Mouse (Mus musculus) left cerebral cortex, postnatal 10 days (tissue): ENCODE measurements around the gene Marcks. TPM values are rescaled to one million over a fixed set of nuclear protein-coding genes. Genes with fewer than 3 reads are reported as not detected.

Source experiments
- DNase-seq, 2 experiments: peaks; one replicate each; pipeline ENCODE4 v3.0.0; 2021 to 2022; ENCODE audit warnings: low spot score in 2 of 2, mixed read lengths in 1 of 2; ENCODE audit errors: extremely low spot score in 1 of 2
- intact Hi-C: fragments of 180-260 bp; cut with DNase I; formaldehyde crosslinking; loops from one replicate; pipeline ENCODE4 v1.15.1; 2025
- total RNA-seq, 2 experiments: library from RNA; stranded (reverse); gene quantifications; 2 replicates each; pipeline ENCODE4 v1.2.3; 2021

The Marcks gene
- 100 to 1,000 TPM; 342 to 346 TPM for total RNA-seq

DNA sequence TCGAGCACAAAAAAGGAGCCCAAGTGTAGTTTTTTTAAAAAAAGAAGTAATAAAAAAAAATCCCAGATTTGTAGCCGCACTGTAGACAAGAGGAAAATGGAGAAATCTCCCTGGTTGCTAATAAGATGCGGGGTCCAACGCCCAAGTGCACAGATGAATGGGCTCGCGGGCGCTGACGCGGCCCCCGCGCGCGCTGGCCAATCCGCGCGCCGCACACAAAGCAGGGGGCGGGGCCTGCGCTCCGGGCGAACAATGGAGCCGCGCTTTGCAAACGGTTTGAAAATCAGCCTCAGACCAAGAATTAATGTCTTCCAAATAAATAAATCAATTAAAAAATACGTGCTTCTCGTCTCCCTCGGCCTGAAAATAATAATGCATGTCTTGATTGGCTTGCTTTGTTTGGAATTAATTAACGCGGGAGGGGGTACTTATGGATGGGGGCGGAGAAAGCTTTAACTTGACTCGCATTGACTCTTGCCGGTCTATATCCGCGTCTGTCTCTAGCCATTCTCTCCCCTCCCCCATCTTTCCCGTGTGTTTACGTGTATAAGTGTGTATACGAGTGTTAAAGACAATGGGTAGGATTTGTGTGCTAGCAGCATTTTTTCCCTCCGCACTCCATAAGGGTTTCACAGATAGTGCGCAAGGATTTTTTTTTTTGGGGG, at the start of gene Marcks:
TSS of gene Marcks (minus strand) at position 143 of the 665 bp plus-strand sequence.
- DNase-seq: peak; percentile 92 to 95
- intact Hi-C loops: loop anchor here (5.0 to 10.0 kb wide), 9 partner anchors 67 to 1896 kb away; no protein-coding TSS in a partner anchor

DNA sequence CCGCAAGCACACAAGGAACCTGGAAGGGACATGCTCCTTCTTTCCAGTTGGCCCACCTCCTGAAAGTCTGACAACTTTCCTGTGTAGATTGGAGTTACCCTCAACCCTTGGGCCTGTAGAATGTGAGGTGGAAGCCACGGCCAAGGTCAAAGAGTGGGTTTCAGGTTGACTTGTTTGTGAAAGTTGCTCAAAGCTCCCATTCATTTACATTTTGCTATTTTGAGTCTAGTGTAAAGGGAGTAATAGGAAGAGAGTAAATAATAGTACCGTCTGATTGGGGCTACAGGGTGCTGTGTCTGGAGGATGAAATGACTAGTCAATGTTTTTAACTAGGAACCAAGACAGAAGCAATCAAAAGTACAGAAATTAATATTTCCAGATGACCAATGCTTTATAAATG, 38.4 kb upstream of the Marcks start:
- DNase-seq: no peak
- intact Hi-C loops: no loop called here

DNA sequence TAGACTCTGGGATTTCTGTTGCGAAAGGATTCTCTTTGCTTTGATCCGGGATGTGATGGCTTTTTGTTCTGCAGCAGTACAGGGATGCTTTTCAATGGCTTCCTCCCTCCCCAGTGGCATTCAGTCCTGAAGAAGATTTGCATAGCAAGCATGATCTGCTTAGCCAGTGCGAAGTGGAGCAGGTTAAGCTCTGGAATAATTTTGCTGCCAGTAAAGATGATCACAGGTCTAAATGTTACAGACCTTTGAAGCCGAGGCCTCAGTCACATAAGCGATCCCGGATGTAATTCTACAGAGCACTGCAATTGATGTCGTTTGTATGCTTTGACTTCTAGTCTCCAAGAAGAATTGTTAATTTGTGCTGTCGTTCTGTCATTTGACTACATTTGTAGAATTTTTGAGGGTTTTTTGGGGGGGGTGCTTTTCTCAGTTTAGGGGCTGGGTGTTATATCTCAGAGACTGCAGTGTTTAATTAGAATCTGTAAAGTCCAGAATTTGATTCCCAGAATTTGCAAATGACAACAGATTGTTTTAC, 33.8 kb upstream of the Marcks start:
- intact Hi-C loops: no loop called here
- DNase-seq: no peak

DNA sequence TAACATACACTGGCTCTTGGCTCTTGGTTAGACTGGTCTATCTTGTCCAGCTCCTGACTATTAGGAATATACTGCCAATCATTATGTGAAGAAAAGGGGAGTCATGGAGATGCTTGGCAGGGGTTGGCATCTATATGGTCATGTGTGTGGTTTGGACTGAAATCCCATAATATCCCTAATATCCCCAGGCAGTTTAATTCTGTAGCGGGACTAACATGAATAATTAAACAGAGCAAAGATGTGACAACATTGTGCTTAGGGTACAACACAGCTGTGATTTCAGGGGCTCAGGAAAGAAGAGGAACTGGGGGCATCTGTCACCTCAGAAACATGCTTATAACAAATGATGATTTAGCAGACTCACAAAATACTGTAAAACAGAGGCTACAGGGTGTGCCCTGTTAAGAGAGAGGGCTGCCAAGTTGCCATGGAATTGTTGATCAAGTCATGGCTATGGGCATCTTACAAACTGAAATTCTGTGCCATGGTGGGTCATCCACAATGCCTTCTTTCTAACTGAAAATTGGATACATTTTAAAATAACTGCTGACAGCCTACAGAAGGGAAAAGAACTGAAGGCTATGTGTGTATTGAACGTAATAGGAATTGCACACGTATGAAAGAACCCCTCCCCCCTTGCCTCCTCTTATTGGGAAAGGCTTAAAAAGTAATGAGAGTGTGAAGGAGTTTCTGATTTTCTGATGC, 33.1 kb upstream of the Marcks start:
- intact Hi-C loops: no loop called here
- no peak for DNase-seq

DNA sequence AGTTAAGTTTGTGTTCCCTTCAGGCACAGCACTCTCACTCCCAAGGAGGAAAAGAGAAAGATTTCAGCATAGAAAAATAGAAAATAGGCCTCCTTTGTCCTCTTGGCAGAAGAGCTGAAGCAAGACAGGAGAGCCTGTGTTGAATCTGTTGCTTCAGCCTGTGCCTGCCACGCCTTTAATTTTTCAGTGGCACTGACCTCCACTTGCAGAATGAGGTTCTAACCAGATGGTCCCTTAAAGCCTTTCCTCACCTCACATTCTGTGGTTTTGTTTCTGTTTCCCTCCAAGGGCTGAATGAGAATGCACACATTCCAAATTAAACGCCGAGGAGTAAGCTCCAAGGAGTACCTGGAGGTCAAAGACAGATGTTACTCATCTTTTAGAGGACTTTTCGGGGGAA, 32.2 kb upstream of the Marcks start:
- intact Hi-C loops: no loop called here

DNA sequence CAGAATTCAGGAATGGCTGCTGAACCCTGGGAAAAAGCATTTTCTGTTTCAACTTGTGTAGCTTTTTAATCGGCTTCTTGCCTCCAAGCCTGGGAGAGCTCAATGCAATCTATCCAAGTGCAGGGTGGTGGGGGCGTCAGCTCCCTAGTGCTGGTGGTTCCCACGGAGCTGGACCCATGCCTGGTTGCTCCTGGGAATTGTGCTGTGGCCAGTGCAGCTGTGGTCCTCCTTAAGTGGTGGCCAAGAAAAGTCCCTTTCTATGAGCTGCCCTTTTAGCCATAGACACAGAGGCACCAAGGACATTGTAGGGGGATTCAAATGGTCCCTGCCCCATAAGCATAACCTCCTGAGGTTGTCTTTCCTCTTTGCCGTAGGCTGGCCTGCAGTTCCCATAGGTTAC, 31.7 kb upstream of the Marcks start:
- peak; percentile 33 to 63 for DNase-seq
- intact Hi-C loops: no loop called here

More for the DNA sequence above, 32.2 kb upstream of the Marcks start:
- no peak for DNase-seq

DNA sequence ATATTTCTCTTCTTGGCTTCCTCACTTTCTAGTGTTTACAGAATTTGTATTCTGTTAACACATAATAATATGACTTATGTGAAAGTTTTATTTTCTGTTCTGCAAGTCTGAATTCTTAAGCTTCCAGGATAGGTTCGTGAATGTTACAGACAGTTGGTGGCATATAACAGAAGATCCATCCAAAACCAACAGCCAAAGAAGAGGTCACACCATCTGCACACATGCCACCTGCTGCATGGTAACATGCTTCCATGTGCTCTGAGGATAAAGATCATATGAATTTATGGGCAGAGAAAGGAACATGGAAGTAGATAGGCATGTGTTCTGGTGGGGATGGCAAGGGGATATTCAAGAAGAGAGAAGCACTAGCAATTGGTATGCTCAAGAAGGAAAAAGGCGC, 28.8 kb upstream of the Marcks start:
- intact Hi-C loops: no loop called here
- no peak for DNase-seq

DNA sequence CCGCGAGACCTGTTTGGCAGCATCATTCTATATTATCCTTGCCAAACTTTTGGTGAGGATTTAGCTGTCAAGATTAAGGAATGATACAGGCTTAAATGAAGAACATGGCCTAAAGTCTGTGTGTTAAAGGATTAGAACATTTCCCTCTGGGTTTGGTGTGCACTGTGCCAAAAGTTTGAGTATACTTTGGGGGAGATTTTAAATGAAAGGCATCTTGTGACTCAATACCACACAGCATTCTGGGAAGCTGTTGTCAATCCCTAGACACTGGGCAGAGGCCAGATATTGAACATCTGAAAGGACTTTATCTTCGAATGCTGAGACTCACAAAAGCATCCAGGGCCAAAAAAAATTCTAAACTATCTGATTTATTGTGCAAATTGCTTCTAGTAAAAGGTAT, 21.0 kb upstream of the Marcks start:
- no peak for DNase-seq
- intact Hi-C loops: no loop called here

DNA sequence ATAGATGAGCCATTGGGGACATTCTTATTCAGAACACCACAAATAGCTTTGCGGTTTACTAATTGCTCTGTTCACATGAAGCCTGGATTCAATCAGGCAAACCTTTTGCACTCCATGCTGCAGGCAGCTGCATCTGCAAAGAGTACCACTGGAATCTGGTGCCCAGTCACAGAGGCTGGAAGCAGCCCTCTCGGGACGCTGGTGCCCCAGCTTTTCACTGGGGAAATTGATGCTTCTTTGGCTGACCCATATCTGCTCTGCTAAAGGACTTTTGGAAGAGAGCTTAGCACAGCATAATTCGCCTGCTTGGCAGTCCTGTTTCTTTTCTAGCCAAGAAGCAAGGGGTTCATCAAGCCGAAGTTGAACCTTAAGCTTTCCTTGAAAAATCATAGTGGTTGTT, 18.4 kb upstream of the Marcks start:
- intact Hi-C loops: no loop called here
- DNase-seq: peak in 1 of 2 experiments; percentile 19

DNA sequence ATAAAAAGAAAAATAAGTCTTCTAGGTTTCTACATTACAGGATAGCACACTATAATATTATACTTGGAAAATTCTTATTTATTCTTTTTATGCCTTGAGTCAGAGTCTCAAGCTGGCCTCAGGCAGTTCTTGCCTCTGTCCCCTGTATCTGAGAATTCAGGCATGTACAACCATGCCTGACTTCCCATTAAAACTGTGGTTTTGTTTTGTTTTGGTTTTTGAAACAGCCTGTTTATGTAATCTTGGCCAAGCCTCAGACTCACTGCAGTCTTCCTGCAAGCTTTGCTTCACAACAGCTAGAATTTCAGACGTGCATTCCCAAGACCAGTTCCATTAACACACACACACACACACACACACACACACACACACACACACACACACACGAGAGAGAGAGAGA, 16.4 kb upstream of the Marcks start:
- no peak for DNase-seq
- intact Hi-C loops: no loop called here

DNA sequence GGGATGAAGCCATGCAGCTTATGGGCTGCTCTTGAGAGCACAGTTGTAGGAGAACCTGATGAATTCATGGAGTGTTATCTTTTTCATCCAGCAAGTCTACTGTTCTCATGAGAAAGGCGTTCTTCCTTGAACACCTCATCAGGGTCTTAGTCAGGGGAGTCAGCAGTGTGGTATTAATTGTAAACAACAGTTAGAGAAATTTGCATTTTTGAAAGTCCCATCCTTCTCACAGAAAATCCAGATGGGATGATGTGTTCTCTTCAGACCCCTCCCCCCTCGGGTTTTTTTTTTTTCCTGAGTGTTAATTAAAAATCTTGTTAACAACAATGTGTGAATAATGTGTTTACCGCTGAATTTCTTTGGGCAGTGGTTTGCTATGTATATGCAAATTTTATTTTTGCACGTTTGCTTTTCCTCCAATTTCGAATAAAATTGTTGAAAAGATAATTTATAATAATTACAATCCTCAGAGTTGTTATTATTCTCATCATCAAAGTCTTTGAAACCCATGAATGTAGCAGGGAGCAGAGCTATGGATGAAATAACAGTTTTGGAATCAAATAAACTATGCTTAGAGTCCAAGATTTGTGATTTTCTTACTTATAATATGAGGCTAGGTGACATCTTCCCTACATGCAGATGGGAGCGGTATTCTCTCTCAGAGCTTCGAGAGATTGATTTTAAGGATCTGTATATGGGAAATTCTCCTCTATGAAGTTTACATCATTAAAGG, 13.0 kb upstream of the Marcks start:
- intact Hi-C loops: no loop called here
- no peak for DNase-seq

DNA sequence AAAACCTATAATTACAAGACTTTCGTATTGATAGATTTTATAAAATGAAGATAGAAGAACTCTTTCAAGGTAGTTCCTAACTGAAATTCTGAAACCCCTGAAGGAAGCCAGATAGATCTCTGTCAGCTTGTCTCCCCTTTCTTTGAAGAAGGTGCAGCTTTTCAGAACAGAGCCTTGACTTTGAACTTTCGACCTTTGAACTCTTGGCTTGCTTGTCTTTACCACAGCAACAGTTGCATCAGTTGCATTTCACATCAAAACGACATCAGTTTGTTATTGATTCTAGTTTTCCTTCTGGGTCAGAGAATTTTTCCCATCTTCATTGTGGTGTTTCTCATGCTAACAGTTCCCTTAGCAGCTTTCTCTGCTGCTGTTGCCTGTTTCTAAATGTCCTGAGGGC, 9.3 kb upstream of the Marcks start:
- intact Hi-C loops: no loop called here
- no peak for DNase-seq

DNA sequence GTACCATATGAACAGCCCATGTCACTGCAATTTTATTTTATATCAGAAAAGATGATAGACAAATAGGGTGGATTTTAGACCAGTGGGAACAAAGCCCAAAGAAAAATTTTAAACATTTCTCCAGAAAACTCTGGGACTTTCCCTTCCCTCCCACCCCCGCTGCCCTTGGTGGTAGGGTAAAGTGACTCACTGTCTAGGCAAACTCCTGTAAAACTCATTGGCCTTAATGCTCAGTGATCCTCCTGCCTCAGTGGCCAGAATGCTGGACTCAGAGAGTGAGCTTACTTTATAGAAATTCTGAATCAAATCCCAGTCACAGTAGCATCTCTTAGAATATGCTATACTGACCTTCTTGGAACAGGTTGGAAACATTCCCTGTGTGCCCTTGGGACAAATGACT, 6.7 kb upstream of the Marcks start:
- DNase-seq: no peak
- intact Hi-C loops: no loop called here

DNA sequence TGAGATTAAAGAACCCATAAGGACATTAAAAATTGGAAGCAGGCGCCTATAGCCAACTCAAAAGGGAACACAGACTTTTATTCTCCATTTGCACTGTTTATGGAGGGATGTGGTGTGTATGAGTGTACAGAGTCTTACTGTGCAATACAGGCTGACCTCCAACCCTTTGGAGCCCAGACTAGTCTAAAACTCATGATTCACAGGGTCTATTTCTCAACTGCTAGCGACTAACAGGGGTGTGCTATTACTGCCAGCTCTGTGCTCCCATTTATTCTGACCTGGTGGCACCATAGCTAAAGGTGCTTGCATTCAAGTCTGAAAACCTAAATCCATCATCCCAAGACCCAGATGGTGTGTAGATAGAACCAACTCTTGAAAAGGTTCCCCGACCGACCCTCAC, 2.9 kb upstream of the Marcks start:
- intact Hi-C loops: no loop called here
- no peak for DNase-seq

DNA sequence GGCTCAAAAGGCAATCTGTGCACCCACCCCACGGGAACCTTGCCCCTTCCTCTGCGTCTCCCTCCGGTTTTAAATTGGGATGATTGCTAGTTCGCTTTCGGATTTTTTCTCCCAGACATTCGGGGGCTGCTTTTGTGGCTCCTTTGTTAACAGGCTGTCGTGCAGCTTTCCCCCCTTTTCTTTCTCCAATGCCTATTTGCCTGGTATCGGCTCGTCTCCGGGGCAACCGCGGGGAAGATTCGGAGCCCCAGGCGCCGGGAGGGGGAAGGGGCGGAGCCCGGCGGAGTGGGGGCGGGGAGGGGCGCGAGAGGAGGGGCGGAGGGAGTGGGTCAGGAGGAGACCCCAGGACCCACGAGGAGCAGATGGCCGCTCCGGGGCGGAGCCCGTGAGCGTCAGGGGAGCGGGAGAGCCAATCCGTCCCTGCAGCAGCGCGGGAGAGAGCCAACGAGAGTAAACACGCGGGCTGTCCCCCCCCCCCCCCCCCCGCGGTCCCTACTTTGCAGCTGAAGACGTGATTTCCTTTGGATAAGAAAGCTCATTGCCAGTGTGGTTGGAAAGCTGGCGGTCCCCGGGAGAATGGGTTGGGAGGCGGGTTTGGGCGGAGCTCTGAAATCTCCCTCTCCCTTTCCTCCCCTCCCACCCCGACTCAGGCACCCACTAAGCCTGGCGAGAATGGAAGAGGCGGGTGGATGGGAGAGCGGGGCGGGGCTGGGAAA, 2.2 kb upstream of the Marcks start:
- DNase-seq: peak; percentile 89 to 96
- intact Hi-C loops: no loop called here

DNA sequence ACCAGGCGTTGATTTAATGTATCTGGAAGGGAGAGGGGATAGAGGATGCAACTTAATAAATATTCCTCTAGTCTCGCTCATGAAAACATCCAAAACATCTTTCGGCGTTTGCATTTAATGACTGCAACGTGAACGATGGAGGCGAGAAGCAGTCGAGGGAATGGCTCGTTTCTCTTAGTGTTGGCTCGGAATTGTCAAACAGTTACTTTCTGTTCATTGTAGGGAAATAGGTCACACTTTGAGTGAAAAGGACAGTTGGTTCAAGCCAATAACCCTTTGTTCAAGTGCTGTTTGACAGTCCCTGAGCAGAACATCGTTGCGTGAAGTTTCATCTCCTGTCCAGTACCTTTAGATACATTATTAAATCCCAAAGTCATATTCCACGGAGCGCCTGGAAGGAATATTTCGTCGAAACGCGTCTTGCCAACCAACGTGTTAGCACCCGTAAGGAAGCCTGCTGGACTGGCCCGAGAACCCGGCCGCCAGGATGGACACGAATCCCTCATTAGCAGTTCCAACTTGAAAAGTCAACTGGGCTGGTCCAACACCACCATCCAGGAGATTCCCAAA, 1.5 kb upstream of the Marcks start:
- DNase-seq: peak in 1 of 2 experiments; percentile 63
- intact Hi-C loops: no loop called here

DNA sequence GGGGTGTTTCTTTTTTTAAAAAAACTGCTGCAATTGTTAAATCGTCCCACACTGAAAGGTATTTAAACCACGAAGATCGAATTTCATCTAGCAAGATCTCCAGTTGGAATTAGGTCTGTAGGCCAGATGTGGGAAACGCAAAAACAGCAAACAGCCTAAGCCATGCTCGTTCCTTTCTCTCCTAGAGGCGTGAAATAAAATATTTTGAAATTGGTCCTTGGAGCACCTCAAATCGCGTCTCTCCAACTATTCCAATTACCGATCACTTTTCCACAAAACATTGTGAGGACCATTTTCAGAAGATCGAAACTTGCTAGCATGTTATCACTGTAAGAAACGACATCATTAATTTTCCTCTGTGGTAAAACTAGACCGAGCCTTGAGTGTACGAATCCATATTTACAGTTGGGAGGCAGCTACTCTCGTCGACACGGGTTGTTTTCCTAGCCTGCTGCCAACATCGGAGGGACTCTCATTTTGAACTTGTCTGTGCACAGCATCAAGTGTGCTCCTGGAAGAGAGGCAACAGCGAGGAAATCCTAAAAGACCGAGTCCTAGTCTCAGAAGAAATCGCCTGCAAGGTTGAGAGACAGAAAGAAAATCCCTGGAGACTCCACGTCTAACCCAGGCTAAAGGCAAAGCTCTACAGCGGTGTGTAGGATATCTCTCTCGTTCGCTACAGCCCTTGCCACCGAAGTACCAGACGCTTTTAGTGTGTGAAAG, 884 bp upstream of the Marcks start:
- intact Hi-C loops: loop anchor here (5.0 to 10.0 kb wide), 9 partner anchors 67 to 1895 kb away; no protein-coding TSS in a partner anchor
- DNase-seq: peak; percentile 31 to 37

DNA sequence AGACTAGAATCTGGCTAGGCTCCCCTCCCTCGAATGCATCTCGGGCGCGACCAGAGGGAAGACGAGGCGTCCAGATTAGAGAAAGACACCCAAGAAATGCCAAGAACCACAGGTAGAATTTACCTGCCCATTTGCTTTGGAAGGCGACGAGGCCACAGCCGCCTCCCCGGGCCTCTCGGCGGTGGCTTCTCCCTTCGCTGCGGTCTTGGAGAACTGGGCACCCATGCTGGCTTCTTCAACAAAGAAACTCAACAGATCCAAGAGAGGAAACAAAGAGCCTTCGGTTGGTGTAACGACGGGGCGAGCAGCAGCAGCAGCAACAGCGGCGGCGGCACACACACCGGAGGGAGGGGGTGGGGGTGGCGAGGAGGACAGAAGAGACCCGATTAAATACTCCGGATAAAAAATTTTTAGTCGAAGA, 399 bp downstream of the Marcks start:
- peak; percentile 8 to 59 for DNase-seq
- intact Hi-C loops: loop anchor here (5.0 to 10.0 kb wide), 9 partner anchors 66 to 1896 kb away; no protein-coding TSS in a partner anchor
